Mouse (Mus musculus) kidney, adult 2 months (tissue): Measurements from ENCODE around the gene Pik3r6.

ENCODE experiments used
- CTCF ChIP-seq: fragments of 200-500 bp; conservative IDR thresholded peaks from 2 replicates; pipeline ENCODE4 v1.5.1; 2011; ENCODE audit warnings: low read depth, mild to moderate bottlenecking, control low read depth, low read length, moderate library complexity, mixed read lengths; ENCODE audit not compliant: insufficient read depth, insufficient read length
- POLR2A ChIP-seq: fragments of 200-500 bp; IDR thresholded peaks from one replicate; pipeline ENCODE4 v1.6.1; 2011; ENCODE audit warnings: low read depth, low read length, control low read depth

GRCm38 (mm10) chr11:68474600-68474999, 28.2 kb upstream of the Pik3r6 start:
- TF ChIP-seq CTCF (no peak), POLR2A (no peak)
